Mouse (Mus musculus) megakaryocyte, embryonic 14.5 days (primary cell): ENCODE measurements around the gene Map3k21. TPM values are rescaled to one million over a fixed set of nuclear protein-coding genes. Genes with fewer than 3 reads are reported as not detected.

ENCODE experiments used
- H3K27me3 ChIP-seq: replicated peaks from 2 replicates; pipeline ENCODE3; 2012; ENCODE audit warnings: inconsistent platforms
- H3K36me3 ChIP-seq: replicated peaks from 2 replicates; pipeline ENCODE3; 2012; ENCODE audit warnings: low read length, inconsistent platforms, mixed read lengths
- H3K4me1 ChIP-seq: 2 replicates; pipeline ENCODE4 v1.6.1; 2012; ENCODE audit warnings: inconsistent platforms
- H3K4me3 ChIP-seq: replicated peaks from 2 replicates; pipeline ENCODE3; 2012; ENCODE audit warnings: moderate library complexity, mild to moderate bottlenecking, inconsistent platforms
- H3K9me3 ChIP-seq: 2 replicates; pipeline ENCODE4 v1.6.1; 2012; ENCODE audit warnings: inconsistent platforms
- FLI1 ChIP-seq: IDR thresholded peaks from 2 replicates; pipeline ENCODE4 v1.6.1; 2012; ENCODE audit warnings: low read length, inconsistent platforms, mixed read lengths
- GATA1 ChIP-seq: IDR thresholded peaks from 3 replicates; pipeline ENCODE4 v1.6.1; 2012; ENCODE audit warnings: mixed read lengths, low read length, inconsistent platforms, borderline replicate concordance
- polyA plus RNA-seq: library from polyadenylated mRNA; stranded (reverse); fragments of >175 nt; gene quantifications from 2 replicates; pipeline ENCODE4 v1.2.3, GENCODE M21; 2012; ENCODE audit warnings: low replicate concordance; ENCODE audit not compliant: insufficient read depth

The Map3k21 gene
- polyA plus RNA-seq, 1 experiment = not detected

DNA sequence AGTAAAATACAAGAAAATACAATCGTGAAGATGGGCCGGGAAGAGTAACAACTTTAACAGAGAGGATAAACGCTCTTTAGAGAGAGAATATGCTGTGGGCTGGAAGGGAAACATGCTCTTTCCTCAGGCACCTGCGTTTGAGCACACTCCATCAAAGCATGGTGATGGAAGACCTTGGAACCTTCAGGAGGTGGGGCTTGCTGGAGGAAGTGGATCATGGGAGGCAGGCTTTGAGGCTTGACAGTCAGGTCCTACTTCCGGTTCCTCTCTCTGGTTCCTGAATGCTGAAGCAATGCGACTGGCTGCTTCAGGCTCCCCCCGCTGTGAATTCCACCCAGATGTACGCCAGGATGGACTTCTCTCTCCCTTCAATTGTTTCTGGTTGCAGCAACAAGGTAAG is 49.8 kb downstream of the Map3k21 start:
- no peaks in the 10 kb centered on the region for H3K4me1 ChIP-seq
- no peaks in the 10 kb centered on the region for H3K36me3 ChIP-seq
- peaks cover 14% of the 10 kb centered on the region for H3K9me3 ChIP-seq
- H3K27me3 ChIP-seq = peaks cover 13% of the 10 kb centered on the region
- TF ChIP-seq FLI1 (no peak), GATA1 (no peak)
- H3K4me3 ChIP-seq = no peak overlapping the region

DNA sequence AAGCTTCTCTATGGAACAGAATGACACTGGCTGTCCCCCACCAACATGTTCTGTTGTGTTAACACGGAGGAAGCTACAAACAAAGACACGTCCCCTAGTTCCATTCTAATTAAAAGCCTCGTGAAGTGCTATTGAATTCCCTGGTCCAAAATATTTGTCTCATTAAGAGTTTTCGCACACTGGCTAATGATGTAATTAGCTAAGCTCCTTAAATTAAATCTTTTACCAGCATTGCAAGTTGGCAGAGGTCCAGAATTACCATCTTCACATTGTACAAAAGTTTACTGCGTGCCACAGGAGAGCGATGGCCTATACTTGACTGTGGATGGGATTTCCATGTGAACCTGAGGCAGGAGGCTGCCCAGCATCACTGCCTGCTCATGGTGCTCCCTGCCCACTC is 51.5 kb downstream of the Map3k21 start:
- Histone ChIP-seq H3K9me3 (peaks cover 14% of the 10 kb centered on the region), H3K4me3 (no peak overlapping the region), H3K27me3 (peaks cover 13% of the 10 kb centered on the region), H3K36me3 (no peaks in the 10 kb centered on the region), H3K4me1 (no peaks in the 10 kb centered on the region)
- TF ChIP-seq GATA1 = no peak
- TF ChIP-seq FLI1 = no peak

DNA sequence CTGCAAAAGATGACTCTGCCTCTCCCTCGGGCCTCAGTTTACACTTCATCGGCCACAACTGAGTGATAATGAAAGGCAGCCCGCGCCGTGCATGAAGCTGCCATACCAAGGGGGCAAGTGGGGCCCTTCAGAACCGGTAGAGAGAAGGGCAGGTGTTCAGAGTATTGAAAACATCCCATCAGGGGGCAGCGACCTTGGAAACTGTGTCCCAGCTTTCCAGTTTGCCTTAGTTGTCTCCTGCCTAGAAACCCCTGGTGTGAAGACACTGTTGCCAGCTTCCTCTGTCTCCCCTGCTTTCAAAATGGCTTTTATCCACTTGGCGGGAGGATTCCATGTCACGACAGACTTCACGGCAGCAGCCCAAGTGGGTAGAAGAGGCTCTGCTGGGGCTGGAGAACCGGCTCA is 53.6 kb downstream of the Map3k21 start:
- H3K27me3 ChIP-seq = peaks cover 12% of the 10 kb centered on the region
- H3K36me3 ChIP-seq = no peaks in the 10 kb centered on the region
- no peaks in the 10 kb centered on the region for H3K4me1 ChIP-seq
- TF ChIP-seq GATA1 = no peak
- no peak for TF ChIP-seq FLI1
- H3K4me3 ChIP-seq = no peak overlapping the region
- peaks cover 14% of the 10 kb centered on the region for H3K9me3 ChIP-seq

DNA sequence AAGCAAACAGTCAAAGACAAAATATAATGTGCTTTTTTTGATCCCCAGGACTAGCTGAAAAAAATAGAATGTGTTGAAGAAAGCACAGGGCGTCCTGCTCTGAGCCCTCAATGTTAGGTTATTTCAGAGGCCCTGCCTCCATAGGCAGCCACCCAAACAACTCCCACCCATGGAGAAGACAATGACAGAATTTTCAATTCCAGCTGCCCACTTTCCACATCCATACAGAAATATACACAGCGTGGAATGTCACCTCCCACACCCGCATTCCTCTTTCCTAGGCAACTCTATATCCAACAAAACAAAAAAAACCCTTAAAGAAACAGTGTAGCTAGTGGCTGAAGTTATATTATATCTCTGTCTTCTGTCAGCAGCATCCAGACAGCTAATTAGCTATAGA is 61.1 kb downstream of the Map3k21 start:
- Histone ChIP-seq H3K4me1 (no peaks in the 10 kb centered on the region), H3K9me3 (peaks cover 7% of the 10 kb centered on the region; the same call in 1 of the 2 replicates), H3K27me3 (no peaks in the 10 kb centered on the region), H3K36me3 (no peaks in the 10 kb centered on the region), H3K4me3 (no peak overlapping the region)
- TF ChIP-seq FLI1 (no peak), GATA1 (no peak)

DNA sequence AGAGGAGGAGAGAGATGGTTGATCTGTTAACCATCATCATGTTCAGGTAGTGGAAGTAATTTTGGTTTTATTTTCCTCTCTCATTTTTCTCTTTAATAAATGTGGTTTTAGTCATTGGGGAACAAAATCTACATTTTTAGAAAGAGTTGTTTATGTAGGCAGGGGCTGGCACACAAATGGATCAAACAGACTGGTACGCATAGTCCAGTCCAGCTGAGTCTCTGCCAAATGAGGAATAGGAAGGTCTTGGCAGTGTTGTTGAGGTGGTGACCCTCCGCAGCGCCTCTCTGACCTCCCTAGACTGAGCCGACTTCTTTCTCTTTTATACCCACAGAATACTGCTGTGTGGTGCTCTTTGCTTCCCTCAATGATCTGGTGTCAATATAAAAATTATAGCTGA is 65.7 kb downstream of the Map3k21 start:
- Histone ChIP-seq H3K9me3 (peaks cover 5% of the 10 kb centered on the region; the same call in 1 of the 2 replicates), H3K4me1 (no peaks in the 10 kb centered on the region), H3K27me3 (no peaks in the 10 kb centered on the region), H3K36me3 (no peaks in the 10 kb centered on the region), H3K4me3 (no peak overlapping the region)
- TF ChIP-seq FLI1 = no peak
- no peak for TF ChIP-seq GATA1

DNA sequence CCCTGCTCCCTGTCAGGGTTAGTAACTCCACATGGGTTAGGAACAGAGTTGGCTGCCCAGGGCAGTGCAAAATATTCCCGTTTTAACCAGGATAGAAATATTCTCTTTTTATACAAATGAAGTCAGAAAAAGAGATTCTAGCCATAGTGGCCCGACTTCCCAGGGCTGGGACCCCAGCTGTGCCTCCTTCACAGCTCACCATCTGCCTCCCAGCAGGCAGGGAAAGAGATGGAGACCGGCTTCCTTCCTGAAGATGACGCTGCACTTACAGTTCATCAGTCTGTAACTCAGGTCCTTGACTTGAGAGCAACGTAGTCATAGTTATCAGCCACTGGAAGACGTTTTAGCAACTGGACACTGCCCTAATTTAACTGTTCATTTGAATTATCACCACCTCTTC is 70.6 kb downstream of the Map3k21 start:
- H3K36me3 ChIP-seq = no peaks in the 10 kb centered on the region
- no peaks in the 10 kb centered on the region for H3K27me3 ChIP-seq
- H3K9me3 ChIP-seq = peaks cover 5% of the 10 kb centered on the region; the same call in 1 of the 2 replicates
- no peak for TF ChIP-seq FLI1
- TF ChIP-seq GATA1 = no peak
- H3K4me3 ChIP-seq = no peak overlapping the region
- no peaks in the 10 kb centered on the region for H3K4me1 ChIP-seq

DNA sequence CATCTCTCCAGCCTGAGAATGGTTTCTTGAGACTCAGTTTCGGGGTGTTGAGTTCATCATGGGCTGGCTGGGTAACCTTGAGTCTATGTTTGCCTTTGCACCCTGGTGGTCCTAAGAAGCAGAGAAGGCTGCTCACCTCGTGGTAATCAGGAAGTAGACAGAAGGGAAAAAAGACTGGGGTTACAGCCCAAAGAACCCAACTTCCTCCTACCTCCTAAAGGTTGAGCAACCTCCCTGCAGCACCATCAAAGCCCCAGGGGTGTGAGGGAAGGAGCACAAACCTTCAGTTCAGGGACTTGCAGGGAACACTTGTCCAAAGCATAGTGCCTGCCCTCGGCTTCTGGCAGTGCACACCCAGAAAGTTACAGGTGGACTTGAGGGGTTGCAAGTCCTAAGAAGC is 73.3 kb downstream of the Map3k21 start:
- peaks cover 4% of the 10 kb centered on the region; the same call in 1 of the 2 replicates for H3K9me3 ChIP-seq
- H3K27me3 ChIP-seq = no peaks in the 10 kb centered on the region
- no peak overlapping the region for H3K4me3 ChIP-seq
- TF ChIP-seq GATA1 = no peak
- TF ChIP-seq FLI1 = no peak
- no peaks in the 10 kb centered on the region for H3K36me3 ChIP-seq
- H3K4me1 ChIP-seq = no peaks in the 10 kb centered on the region

DNA sequence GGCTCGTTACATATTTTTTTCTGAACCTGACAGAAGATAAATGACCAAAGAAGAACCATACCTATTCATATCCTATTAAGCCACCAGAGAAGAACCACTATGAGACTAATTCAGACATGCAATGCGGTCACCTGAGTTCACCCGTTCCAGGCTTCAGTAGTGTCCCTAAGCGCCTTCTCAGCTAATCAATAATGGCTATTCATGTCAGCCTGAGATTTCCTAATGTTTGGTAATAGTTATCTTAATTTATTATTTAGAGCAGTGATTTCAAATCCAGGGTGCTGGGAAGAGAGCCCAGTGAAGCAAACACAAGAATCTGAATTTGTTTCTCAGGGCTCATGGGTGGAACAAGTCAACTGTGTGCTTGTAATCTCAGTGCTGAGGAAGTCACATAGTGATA is 73.9 kb downstream of the Map3k21 start:
- Histone ChIP-seq H3K4me1 (no peaks in the 10 kb centered on the region), H3K36me3 (no peaks in the 10 kb centered on the region), H3K4me3 (no peak overlapping the region), H3K9me3 (no peaks in the 10 kb centered on the region), H3K27me3 (no peaks in the 10 kb centered on the region)
- TF ChIP-seq GATA1 (no peak), FLI1 (no peak)

DNA sequence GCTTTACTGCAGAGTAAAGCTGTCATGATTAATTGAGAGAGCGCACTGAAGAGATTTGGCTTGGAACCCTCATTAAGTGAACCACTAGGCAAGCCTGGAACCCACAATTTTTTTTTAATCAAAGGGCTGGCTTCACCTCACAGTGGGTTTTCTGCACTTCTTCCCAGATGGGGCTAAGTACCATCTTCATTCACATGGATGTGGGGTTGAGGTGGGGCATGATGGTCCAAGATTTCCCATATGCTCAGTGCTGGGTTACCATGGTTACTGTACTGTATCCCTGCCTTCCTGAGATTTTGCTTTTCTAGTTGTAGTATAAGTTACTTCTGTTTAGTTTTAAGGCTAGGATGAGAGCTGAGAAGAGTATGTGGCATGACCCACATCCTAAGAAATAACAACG is 75.1 kb downstream of the Map3k21 start:
- H3K9me3 ChIP-seq = no peaks in the 10 kb centered on the region
- H3K27me3 ChIP-seq = peaks cover 2% of the 10 kb centered on the region
- no peak overlapping the region for H3K4me3 ChIP-seq
- no peak for TF ChIP-seq FLI1
- no peak for TF ChIP-seq GATA1
- H3K36me3 ChIP-seq = no peaks in the 10 kb centered on the region
- H3K4me1 ChIP-seq = no peaks in the 10 kb centered on the region

DNA sequence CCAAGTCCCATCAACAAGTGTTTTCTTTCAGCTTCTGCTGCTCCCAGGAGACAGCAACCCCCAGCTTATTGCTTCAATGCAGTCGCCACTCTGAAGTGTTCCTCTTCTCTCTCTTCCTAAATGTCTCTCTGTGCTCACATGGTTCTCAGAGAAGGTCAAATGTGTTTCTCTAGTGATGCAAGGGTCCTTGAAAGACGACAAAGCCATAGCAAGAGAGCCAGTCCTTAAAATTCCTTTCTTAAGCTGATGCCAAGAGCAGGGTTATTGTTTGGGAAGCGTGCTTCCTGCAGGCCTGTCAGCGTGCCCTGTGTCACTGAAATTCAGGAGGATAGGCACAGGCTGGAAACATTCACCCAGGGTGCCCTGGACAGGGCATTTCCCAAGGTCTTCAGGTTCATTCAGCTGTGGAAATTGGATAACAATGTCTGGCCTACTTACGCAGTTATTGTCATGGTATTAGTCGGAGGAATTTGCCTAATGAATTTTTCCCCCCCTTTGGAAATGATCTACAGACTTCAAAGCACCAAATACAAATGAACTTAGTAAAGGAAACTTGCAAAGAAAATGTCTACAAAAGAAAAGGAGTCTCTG is 76.8 kb downstream of the Map3k21 start:
- Histone ChIP-seq H3K36me3 (no peaks in the 10 kb centered on the region), H3K4me3 (no peak overlapping the region), H3K9me3 (no peaks in the 10 kb centered on the region), H3K4me1 (no peaks in the 10 kb centered on the region), H3K27me3 (peaks cover 2% of the 10 kb centered on the region)
- TF ChIP-seq GATA1 (no peak), FLI1 (no peak)

DNA sequence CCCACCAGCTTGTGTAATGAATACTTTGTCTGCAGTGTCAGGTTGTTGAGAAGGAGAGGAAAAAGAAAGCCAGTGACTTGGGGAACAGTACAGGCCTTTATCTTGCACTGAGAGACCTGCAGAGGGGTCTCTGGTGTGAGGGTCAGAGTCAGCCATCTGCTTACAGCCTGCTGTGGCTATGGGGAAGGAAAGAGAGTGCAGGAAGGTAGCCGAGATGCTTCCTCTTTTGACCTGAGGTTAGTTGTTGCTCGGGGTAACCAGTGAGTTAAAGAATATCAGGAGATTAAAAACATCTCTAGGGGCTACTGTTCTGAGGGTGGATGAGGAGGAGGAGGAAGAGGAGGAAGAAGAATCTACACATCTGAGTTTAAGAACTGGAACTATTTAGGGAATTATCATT is 77.7 kb downstream of the Map3k21 start:
- no peaks in the 10 kb centered on the region for H3K9me3 ChIP-seq
- H3K27me3 ChIP-seq = peaks cover 7% of the 10 kb centered on the region
- TF ChIP-seq FLI1 = no peak
- H3K36me3 ChIP-seq = no peaks in the 10 kb centered on the region
- H3K4me3 ChIP-seq = no peak overlapping the region
- no peaks in the 10 kb centered on the region for H3K4me1 ChIP-seq
